Mouse (Mus musculus) gastrocnemius, adult 8-10 months (tissue): Measurements from ENCODE around the gene Cyp24a1. TPM values are rescaled to one million over a fixed set of nuclear protein-coding genes. Genes with fewer than 3 reads are reported as not detected.

Experiments
- DNase-seq, 2 experiments: peaks; one replicate each; pipeline ENCODE4 v3.0.0; 2022; ENCODE audit warnings: low spot score in 2 of 2
- total RNA-seq, 4 experiments: library from RNA; stranded (reverse); gene quantifications; 2 replicates each; pipeline ENCODE4 v1.2.4; 2022

Gene Cyp24a1
- total RNA-seq = not detected

DNA sequence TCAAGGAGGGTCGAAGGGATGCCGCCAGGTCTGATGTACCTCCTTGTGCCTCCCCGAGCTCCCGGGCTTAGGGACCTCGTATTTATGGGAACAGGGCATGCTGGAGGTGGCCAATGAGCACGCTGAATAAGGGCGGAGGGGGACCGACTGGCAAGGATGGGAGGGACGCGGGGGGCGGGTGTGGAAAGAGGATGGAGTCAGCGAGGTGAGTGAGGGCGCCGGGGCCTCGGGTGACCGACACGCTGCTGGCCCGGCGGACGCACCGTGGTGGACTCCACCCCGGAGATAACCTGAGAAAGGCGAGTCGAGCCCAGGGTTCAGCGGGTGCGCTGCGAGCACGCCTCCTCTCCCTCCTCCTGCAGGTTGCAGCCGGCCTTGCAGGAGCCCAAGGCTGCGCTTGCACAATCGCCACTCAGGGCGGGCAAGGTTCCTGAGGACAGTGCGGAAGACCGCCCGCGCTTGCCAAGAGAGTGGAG is at the start of gene Cyp24a1:
Cyp24a1 (minus strand) TSS at position 55 of the 476 bp plus-strand sequence.
- peak; percentile 18 to 55 for DNase-seq

DNA sequence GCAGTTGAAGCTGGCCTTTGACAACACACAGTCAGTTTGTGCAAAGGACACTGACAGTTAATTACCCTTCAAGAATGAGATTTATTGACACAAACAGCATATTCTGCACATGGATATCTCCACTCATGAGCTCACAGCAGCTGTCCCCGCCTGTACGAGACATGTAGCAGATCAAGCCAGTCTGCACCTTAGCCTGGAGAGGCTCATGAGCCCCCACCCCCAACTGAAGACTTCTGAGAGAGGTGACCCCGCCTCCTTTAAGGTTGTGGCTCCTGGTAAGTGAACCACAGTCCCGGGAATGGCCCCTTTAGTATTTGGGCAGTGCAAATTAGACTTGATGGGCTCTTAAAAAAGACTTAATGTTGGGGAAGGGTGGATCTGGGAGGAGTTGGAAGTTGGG is 48.8 kb upstream of the Cyp24a1 start:
- DNase-seq = no peak

DNA sequence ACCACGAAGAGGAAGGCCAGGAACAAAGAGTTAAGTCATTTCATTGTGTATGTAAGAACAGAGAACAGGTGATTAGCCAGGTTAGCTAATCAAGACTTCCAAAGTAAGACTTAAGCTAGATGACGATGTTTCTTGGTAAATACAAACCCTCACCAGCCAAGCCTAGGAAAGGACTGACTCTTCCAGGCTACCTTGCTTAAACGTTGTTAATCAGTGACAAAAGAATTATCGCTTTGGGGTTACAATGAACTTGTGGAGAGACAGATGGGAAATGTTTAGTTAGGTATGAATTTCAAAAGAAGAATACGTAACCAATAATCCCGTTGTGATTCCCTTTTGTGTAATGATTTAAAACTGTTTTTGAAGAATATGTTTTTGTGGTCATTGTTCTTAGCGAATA is 48.0 kb upstream of the Cyp24a1 start:
- DNase-seq = no peak

DNA sequence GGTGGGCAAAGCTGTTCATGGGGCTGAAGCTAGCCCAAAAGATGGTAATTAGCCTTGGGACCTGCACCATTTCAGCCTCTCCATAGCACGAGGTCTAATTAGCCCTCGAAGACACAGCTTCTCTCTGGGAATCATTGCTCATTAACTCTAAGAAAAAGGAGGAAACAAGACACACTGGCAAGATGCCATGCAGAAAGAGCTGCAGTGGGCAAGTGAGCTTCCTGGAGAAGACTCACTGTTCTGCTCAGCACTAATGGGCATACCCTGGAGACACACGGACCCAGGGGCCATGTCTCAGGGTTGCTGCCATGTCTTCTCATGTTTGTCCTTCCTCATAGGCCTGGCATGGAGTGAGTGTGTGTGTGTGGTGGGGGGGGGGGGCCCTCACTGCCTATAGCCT is 47.2 kb upstream of the Cyp24a1 start:
- no peak for DNase-seq

DNA sequence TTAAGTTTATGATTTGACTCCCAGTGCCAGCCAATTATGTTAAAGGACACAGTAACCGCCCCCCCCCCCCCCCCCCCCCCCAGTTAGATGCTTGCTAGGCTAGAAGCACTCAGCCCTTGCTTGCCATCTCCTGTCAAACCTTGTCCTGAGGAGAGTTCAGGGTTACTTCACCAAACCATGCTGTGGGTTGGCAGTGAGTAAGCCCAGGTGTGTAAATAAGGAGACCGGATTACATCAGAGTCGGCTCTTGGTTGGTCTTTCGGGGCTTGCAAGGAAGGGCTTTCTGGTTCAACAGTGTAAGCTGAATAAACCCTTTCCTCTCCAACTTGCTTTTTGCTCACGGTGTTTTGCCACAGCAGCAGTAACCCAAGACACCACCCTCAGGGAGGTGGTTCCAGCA is 46.7 kb upstream of the Cyp24a1 start:
- no peak for DNase-seq

DNA sequence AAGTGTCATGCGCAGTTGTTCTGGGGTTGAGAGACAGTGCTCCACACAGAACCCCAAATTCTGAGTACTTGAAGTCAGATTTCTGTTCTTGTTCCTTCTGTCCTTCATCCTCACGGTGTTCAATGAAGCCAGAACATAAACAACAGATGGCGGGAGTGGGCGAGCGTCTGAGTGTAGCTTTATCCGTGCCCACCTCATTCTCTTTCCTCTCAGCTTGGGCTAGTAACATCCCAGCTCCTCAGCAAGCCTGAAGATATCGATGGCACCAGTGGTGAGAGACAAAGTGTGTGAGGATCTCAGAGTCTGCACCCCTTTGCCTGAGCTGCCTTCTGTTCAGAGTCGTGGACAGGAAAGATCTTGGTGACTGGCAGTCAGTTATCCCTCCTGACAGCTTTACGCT is 42.3 kb upstream of the Cyp24a1 start:
- DNase-seq = no peak

DNA sequence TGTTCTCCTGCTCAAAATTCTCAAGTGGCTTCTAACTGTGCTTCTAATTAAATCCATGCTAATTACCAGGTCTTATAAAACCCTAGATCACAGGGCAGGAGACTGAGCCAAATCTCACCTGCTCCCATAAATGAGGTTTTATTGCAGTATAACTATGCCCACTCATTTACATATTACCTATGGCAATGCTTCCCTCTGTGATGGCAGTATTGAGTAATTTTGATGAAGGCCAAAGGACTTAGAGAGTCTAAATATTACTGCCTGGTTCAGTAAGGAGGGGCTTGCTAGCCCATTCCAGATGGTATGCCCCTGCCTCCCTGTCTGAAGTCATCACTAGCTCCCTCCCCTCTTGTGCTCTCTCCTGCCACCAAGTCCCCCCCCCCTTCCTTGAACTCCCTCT is 38.9 kb upstream of the Cyp24a1 start:
- DNase-seq = no peak

DNA sequence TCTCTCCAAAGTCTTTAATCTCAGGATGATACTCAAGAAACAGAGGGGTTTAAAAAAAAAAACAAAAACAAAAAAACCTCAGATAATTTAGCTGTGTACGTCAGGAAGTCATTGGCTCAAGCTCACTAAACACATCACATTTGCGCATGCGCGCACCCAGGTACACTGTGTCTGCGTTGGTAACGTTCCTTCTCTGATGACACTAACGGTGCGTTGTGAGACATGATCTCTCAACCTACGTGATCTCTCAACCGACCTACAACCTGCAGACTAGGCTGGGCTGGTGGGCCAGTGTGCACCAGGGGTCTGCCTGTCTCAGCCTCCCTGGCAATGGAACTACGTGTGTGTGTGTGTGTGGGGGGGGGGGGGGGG is 37.8 kb upstream of the Cyp24a1 start:
- DNase-seq = no peak

DNA sequence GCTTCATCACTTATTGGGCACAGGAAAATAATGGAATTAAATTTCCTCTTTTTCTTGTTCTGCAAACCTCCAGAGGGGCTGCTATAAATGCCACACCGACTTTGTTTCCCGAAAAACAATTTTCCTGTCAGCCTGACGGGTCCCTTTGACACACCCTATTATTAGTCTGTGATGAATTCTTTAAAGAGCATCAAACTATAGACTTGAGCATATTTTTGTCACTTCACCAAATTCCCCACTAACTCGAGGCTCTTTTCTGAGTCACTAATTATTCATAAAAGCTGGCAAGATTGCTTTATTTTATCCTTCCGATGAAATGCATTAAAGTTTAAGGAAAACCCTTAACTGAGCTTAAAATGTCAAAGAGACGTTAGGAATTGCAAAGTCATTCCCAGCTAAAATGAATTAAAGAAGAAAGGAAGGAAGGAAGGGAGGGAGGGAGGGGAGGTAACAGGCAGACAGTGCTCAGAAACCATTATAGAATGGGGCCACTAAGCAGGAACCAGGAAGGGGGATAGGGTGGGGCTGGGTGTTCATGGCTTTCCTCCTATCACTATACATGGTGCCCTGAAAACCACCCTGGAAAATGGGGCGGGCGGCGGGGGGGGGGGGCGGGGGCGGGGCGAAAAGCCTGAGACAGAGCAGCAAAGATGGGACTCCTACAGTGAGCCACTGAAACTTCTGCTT is 37.3 kb upstream of the Cyp24a1 start:
- no peak for DNase-seq

DNA sequence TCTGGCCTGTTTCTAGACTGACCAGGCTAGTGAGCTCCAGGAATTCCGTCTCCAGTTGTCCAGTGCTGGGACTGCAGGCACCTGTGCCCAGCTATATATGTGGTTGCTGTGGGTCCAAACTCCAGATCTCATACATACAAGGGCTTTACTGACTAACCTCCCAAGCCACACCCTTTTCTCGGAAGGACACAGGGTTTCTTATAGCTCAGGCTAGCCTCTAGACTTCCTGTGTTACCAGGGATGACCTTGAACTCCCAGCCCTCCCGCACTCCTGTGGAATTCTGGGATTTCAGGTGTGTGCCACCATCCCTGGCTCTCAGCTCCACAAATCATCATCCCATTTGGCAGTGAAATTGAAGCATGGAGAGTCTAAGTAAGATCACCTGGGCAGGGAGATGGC is 33.3 kb upstream of the Cyp24a1 start:
- DNase-seq = no peak

DNA sequence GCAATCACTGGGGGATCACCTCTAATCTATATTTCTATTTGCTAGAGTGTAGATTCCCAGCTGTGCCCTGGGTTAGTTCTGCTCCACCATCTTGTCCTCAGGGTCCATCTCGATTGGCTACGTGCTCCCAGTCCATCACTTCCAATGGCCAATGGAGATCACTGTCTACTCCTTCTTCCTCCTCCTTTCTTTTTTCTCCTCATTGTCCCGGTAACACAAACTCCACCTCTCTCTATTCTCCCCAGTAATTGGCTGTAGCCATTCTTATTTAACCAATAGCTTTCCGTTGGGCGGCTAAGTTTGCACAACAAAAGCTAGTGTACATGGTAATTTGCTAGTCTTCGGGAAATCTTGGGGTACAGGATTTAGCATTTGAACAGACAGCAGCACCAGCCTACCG is 32.8 kb upstream of the Cyp24a1 start:
- DNase-seq = no peak

DNA sequence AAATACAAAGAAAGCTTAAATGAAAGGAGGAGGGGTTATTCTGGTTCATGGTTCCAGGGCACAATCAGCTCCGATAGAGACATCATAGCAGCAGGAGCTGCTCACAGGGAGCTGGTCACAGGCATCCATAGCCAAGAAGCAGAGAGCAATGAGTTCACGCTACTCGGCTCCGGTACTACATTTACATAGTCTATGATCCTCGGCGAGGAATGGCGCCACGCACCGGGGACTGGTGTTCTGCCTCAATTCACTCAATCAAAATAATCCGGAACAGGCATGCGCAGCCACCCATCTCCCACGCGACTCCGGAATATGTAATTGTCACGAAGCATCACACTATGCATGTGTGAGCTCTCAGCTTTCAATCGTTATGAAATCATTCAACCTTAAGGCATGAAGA is 31.1 kb upstream of the Cyp24a1 start:
- DNase-seq = no peak

DNA sequence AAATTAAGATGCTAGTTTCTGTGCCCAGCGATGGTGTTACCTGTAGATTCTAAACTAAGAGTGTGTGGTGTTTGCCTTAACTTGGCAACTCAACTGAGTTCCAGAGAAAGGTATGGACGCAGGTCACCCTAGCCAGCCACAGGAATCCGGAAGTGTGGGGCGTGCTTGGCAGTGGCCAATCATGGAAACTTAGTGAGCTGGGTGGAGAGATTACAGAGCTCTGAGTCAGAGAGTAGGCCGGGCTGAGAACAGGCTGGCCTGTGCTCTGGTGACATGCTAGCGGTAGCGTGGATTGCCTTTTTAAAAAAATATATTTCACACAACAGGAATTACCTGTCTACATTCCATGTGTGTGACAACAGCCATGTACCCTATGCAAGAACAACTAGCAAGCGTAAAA is 29.6 kb upstream of the Cyp24a1 start:
- DNase-seq = no peak

DNA sequence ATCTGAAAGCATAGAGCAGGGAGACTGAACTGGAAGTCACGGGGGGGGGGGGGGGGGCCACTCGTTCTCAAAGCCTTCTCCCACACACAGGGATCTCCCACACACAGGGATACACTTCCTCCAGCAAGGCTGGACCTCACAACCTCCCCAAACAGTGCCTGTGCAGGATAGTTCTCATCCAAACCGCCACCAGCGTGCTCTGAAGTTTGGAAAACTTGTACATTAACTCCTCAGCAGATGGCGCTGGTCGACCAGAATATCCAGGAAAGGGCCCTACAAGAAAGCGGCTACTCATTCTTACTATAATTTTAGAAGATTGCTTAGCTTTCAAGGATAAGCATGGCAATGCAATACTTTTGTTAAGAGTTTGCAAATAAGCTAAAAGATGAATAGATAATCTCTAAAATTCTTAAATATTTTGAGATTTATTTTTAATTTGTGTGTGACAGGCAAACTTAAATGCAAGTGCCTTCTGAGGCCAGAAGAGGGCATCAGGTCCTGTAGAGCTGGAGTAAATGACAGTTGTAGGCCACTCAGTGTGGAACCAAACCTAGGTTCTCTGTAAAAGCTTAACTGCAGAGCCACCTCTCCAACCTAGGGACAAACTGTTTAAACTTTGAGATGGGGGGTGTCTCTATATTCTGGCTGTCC is 23.5 kb upstream of the Cyp24a1 start:
- DNase-seq = no peak

DNA sequence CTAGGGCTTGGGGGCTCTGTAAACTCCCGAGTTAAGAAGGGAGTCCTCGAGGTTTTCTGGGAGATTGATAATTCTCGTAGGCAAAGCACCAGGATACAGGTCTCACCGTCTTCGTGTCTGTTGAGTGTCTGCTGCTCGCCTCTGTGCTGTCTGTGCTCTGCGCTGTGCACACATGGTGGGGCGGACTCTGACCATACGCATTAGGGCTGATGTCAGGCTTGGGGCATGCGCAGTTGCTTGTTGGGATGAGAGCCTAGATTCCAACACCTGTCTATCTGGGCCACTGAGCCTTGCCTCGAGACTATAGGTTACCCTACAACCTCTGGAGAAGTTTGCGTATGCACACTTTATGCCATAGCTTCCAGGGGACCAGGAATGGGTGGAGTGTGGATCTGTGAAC is 16.8 kb upstream of the Cyp24a1 start:
- no peak for DNase-seq

DNA sequence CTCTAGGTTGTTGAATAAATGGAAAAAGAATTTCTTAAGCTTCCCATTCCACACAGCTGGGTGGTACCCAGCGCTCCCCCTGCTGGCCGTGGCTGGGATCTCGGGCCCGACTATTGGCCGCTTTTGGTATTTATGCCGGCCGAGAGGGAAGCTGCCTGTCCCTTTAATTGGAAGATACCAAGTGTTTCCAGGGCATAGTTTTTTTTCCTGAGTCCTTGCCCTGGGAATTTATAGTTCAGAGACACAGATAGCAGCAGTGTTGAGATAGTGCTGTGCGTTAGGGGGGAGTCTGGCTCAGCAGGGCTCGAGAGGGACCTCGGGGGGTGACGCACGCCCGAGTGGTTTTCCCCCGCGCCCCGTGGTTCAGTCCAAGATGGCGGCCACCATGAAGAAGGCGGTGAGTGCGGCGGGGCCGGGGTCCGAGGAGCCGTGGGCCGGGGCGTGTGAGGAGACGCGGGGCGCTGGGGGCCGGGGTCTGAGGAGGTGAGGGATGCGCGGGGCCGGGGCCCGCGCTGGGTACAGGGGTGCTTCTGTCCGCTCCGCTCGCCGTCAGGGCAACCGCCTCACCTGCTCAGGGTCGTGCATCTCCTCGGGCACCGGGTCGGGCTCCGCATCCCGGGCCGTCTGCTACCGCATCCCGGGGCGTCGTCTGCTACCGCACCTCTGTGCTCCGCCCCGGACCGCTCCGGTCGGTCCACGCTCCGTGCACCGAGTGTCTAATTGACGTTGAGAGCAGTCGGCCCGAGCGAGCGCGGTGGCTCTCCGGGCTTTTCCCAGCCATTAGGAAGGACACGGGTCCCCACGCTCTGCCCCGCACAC is 14.3 kb upstream of the Cyp24a1 start:
- peak; percentile 85 to 88 for DNase-seq

DNA sequence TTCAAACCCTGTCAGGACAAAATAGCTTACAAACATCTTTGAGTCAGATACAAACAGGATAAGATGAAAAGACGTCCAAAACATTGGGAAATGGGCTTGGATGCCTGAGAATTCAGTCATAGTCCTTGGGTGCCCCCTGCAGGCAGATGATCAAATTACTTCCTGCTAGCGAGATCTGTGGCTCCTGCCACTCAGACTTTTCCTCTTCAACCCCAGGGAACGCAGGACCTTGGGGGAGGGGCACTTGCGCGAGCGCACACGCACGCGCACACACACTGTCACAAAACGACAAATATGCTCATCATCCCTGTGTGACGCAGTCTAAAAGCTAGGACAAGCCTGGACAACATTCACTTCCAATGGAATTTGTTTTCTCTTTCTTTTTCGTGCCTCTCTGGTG is 11.9 kb upstream of the Cyp24a1 start:
- DNase-seq = peak; percentile 81 to 85

DNA sequence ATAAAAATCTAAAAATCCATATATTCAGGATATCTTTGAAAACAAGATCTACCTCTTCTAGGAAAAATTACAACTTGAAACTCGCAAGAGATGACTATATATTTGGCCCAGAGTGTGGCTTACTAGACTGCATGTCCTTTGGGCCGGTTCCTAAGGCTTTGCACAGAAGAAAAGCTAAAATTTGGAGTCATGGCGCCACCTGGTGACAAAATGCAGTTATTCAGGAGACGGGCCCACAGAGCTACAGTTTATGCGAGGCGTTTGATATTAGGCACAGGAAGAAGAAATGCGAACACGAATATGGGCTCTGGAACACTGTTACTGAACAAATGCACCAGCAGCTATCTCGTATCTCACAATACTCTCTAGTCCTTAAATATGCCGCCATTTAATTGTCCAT is 10.8 kb upstream of the Cyp24a1 start:
- peak; percentile 60 to 65 for DNase-seq

DNA sequence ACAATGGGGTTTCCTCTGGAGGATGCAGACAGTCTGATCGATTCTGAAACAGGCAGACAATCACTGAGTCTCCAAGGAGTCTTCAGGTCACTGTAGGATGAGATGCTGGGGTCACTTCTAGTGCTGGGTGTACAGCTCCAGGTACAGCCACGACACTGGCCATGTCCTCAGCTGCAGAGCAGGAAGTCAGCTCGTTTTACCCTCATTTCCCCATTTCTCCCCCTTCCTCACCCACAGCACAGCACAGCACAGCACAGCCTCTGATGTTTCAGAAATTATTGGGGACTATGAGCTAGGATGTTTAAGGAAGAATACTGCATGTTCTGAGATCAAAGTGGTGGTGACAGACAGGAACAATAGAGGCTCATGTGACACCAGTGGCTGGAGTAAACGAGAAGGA is 7.0 kb upstream of the Cyp24a1 start:
- DNase-seq = no peak

DNA sequence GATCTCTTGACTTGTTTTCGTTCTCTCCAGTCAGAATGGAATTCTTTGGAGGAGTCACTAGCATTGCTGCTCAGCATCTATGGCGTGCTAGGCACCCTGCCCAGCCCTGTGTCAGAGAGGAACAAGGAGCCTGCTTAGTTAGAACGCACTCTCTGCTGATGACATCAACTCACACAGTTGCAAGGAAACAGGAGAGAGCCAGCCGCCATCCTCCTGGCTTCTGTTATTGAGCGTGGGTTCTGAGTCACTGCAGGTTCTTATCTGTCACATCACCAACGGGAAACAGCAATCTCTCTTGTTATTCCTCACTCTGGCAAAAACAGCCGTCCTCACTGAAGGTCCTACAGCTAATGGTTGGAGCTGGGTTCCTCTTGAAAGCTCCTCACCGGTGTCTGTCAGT is 6.4 kb upstream of the Cyp24a1 start:
- DNase-seq = no peak

DNA sequence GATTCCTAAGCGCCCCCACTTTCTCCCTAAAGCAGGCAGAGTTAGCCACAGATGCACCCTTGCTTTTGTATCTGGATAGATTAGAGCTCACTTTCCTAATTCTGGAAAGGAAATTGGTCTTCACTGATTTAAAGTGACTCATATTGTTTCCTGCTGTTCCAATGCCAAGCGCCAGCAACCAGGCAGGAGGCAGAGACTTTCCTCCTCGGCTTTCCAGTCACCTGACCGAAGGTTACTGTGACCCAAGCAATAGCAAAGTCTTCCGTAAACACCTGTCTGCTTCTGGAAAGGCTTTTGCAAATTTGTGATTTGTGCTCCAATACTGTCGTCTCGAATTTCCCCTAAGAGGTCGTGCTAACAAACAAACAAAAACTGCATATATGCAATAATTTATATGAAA is 1.1 kb upstream of the Cyp24a1 start:
- DNase-seq = no peak

DNA sequence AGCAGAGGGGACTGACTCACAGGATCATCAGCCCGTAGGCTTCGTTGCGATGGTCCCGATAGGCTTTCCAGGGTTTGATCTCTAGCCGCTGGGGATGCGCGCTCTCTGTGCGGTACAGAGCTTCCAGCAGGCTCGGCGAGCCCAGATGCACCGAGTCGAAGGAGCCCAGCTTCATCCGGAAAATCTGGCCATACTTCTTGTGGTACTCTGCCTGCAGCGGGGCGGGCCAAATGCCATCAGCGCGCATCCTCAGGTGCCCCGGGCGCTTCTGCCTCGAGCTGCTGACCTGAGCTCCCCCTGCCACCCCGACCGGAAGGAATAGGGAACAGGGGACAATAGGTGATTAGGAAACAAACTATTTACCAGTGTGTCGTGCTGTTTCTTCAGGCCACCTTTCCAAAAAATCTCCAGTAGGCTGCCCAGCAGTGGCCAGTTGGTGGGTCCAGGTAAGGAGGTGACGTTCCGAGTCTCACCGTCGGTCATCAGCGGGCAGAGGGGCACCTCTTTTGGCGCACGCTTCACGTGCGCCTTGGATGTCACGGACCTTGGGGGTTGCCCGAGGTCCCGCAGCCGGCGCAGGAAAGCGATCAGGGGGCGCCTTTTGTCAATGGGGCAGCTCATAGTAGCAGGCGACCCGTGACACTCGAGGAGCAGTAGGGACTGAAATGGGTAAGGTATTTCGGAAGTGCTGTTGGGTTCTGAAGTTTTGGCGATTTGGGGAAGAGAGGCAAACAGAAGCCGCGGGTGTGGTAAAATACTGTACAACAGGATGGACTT is 603 bp downstream of the Cyp24a1 start, which contains the start of gene Pfdn4:
Pfdn4 (plus strand) TSS at position 275 of the 777 bp plus-strand sequence.
- no peak for DNase-seq
